Mouse (Mus musculus) layer of hippocampus, adult 9-11 months (tissue): ENCODE results near the gene Nanos1.

ENCODE experiments used
- DNase-seq: peaks from one replicate; pipeline ENCODE4 v3.0.0; 2022

Gene Nanos1

DNA sequence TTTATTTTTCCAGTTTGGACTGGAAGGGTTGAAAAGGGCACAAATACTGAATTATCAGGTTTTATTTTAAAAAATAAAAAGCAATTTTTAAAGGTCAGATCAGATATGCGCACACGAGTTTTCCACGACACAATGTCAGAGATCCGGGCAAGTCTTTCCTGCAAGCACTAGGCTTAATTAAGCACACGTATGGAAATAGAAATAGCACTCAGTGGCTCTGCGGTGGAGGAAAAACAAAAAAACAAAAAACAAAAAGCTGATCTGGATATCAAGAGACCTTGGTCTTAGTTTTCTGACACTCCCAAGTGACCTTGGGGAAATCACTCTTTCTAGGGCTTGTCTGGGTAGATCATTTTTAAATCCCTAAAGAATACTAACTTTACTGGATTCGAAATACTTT, 33.7 kb downstream of the Nanos1 start:
- DNase-seq, result no peak

GRCm38 (mm10) chr19:60789919-60790506, 34.2 kb downstream of the Nanos1 start:
- no peak for DNase-seq

- peak; percentile 94 for DNase-seq
Observed at GRCm38 (mm10) chr19:60790551-60791161, 34.9 kb downstream of the Nanos1 start, which contains the start of gene Eif3a. Eif3a (minus strand) TSS chr19:60790658.

- no peak for DNase-seq
Observed at GRCm38 (mm10) chr19:60791164-60791563, 35.4 kb downstream of the Nanos1 start.

DNA sequence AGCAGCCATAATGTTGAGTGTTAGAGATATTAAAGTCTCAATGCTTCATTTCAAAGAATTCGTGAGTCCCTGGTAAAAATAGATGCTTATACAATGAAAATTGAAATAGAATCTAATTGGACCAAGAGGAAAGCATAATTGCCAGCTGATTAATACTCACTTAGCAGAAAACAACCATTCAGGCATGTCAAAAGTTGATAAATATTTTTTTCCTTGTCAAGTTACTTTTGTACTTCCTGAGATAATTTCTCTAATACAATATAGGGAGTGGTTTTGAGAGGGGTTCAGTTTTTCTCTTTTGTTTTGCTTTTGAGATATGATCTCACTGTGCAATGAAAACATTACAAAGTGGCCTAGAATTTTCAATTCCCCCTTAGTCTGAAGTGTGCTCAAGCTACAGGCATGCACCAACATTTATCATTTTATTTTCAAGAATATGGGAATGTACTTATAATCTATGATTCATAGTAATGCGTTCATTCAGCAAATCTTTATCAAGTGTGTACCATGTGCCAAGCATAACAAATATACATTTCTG, 37.5 kb downstream of the Nanos1 start:
- DNase-seq, result no peak

DNA sequence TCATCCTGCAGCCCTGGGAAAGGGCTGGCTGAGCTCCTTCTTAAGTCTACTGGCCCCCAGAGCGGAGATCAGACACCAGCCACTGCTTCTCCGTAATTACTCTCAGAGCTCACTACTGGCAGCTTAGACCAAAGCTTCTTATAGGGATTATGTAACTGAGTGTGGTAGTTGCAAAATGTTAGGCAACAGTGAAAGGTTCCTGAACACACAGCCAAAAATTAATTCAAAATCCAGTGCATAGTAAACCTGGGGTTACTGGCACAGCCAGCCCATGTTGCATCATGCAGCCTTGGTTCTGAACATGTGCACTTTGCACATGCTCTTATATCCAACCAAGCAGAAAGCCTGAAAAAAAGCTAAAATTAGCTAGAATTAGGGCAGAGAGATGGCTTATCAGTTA, 39.5 kb downstream of the Nanos1 start:
- peak; percentile 41 for DNase-seq

DNA sequence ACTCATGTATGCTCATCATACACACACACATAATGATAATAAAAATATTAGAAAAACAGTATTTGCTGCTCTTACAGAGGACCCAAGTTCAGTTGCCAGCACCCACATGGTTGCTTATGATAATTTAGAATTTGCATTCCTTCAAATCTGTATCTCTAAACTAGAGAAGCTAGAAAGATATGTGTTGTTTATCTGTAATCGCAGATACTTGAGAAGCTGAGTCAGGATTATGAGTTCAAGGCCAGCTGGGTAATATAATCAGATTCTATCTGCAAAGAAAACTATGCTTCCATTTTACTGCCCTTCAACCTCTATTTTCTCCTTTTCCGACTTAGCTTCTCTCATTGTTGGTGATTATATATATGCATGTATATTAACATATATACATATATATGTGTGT, 41.6 kb downstream of the Nanos1 start:
- no peak for DNase-seq

GRCm38 (mm10) chr19:60799867-60800569, 44.2 kb downstream of the Nanos1 start:
- DNase-seq, result no peak

- no peak for DNase-seq
Observed at GRCm38 (mm10) chr19:60804903-60805302, 49.1 kb downstream of the Nanos1 start.
